Mouse (Mus musculus) bone marrow macrophage, adult 2 months (primary cell): ENCODE measurements around the gene Vps53.

Experiments used
- CTCF ChIP-seq: IDR thresholded peaks from 2 replicates; pipeline ENCODE4 v1.5.1; 2012; ENCODE audit warnings: low read depth, mild to moderate bottlenecking, low read length, moderate library complexity
- POLR2A ChIP-seq: IDR thresholded peaks from 2 replicates; pipeline ENCODE4 v1.6.1; 2012; ENCODE audit warnings: mild to moderate bottlenecking, low read depth, low read length, borderline replicate concordance

DNA sequence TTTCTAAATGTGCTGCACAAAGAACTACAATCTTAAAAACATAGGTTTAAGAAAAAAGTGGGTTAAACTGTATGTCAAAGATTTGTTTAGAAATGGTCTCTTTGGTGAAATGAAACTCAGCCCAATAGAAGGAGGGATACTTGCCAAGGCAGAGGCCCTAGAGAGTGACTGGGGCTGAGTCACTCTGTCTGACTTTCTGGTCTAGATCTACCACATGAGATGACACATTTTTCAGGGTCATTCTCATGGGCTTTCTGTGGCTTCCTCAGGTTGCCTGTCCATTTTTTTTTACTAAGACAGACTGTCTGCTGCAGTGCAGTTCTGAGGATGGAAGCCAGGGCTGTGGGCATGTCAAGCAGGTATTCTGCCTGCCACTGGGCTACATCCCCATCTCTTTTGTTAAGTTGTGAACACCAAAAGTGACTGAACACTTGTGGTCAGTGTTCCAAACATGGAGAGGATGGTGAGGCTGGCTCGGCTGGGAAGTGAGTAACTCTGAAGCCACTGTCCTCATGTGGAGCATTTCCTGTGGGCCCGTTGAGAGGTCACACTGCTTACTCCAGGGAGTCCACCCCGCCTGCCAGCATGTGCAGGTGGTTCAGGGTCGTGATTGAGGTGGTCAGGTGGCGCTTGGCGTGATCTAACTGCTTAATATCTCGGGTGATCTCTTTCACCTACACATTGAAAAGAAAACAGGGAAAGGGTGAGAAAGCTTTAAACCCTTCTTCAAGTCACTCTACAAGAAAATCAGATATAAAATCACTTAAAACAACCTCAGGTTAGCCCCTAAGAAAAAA, 43.6 kb downstream of the Vps53 start:
- TF ChIP-seq CTCF (no peak), POLR2A (no peak)
